Mouse (Mus musculus): ENCODE data around the gene Cryl1.

GRCm38 (mm10) chr14:57234711-57235110, 163.6 kb downstream of the Cryl1 start:
- no peak for TF ChIP-seq CTCF (IDR thresholded peaks at IDR 0.05; ENCODE audit: low read depth, low read length)
- no peak for TF ChIP-seq GATA1 (IDR thresholded peaks at IDR 0.05; ENCODE audit: borderline replicate concordance, low read length)
- no peak for TF ChIP-seq TAL1 (conservative IDR thresholded peaks at IDR 0.05; ENCODE audit: low read depth, low read length)
- TF ChIP-seq POLR2AphosphoS5 (IDR thresholded peaks at IDR 0.05; ENCODE audit: insufficient replicate concordance, low read depth, low read length), result no peak
- TF ChIP-seq GATA2 (IDR thresholded peaks at IDR 0.05; ENCODE audit: borderline replicate concordance, low read depth, low read length), result no peak

Measured in G1E (cell line).